8 mouse cellular contexts compared by ENCODE assay signal in the genomic region with DNA sequence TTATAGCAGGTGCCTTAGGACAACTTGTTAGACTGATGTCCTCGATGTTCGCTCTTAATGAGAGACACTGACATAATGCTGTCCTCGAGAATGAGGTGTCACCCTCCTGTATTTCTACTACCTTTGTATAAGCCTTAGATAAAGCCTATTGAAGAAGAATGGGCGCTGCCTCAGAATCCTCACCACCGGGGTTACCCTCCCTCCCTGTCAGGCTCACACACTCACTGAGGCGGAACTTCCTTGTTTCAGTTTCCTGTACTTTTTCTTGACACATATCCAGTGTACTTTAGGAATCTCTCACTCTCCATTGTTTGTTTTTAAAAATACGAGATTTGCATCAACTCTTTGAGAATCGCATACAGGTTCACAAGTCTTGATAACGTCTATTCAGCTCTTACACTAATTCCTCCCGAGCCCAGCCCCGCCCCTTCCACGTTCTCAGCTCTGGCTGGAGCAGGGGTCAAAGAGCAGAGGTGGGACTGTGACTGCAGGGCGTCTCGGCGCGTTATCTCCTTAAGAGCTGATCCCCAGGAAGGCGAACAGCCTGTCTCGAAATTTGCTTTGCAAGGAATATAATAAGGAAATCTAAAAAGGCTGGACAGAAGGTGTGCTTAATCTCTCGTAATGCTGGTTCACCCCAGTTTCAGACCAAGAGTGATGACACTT. TPM values are rescaled to one million over a fixed set of nuclear protein-coding genes. Genes with fewer than 3 reads are reported as not detected.
DNase-seq lines count a peak whose midpoint lies in the region; ATAC-seq and TF ChIP-seq lines count a peak whose summit lies in the region.

No protein-coding gene starts in this region.

- peak overlapping the region; percentile 51 for H3K4me2 ChIP-seq in midbrain, embryonic 12.5 days (replicated peaks)

- peak overlapping the region; percentile 74 to 79 for H3K4me3 ChIP-seq in MEL (ENCODE audit: control insufficient read depth in 1 of 2, insufficient read depth in 1 of 2, low read depth in 2 of 2, low read length in 2 of 2)
- H3K4me3 ChIP-seq in limb, embryonic 10.5 days, result peak overlapping the region; percentile 44
- peak overlapping the region; percentile 30 for H3K4me3 ChIP-seq in midbrain, embryonic 12.5 days

- TF ChIP-seq POLR2A in MEL (IDR thresholded peaks at IDR 0.05; ENCODE audit: control insufficient read depth in 1 of 2, insufficient read depth in 1 of 2, low read depth in 1 of 2, low read length in 2 of 2, poor library complexity in 1 of 2), result no peak

- peaks cover 2 to 3% of the 10 kb centered on the region in 2 experiments for H3K27me3 ChIP-seq in MEL (ENCODE audit: control insufficient read depth in 1 of 2, insufficient read depth in 2 of 2, low read length in 2 of 2)
- H3K27me3 ChIP-seq in limb, embryonic 10.5 days (ENCODE audit: low read depth, poor library complexity, severe bottlenecking), result no peaks in the 10 kb centered on the region
- H3K27me3 ChIP-seq in midbrain, embryonic 12.5 days, result no peaks in the 10 kb centered on the region

- TF ChIP-seq CTCF in MEL (IDR thresholded peaks at IDR 0.05 in 2 of 3, conservative IDR thresholded peaks at IDR 0.05 in 1 of 3; ENCODE audit: control insufficient read depth in 1 of 3, insufficient read depth in 1 of 3, low read depth in 2 of 3, low read length in 3 of 3, poor library complexity in 1 of 3, severe bottlenecking in 1 of 3), result no peak

- H3K9ac ChIP-seq in MEL (ENCODE audit: control insufficient read depth, low read depth, low read length, poor library complexity, severe bottlenecking), result peak overlapping the region; percentile 55
- 0 out of 2 replicates have a peak overlapping the region, but pooled peaks have one; percentile 24 for H3K9ac ChIP-seq in midbrain, embryonic 12.5 days (replicated peaks)

- H3K27ac ChIP-seq in MEL (ENCODE audit: control insufficient read depth, low read depth, low read length), result no peak overlapping the region
- no peak overlapping the region for H3K27ac ChIP-seq in limb, embryonic 10.5 days
- H3K27ac ChIP-seq in midbrain, embryonic 12.5 days (replicated peaks), result no peak overlapping the region

- TF ChIP-seq RAD21 in MEL (IDR thresholded peaks at IDR 0.05; ENCODE audit: low read depth, low read length), result no peak

- 20% methylated on average over 19 of the region's 19 CpGs for WGBS in limb, embryonic 10.5 days
- WGBS in midbrain, embryonic 12.5 days, result 9% methylated on average over 19 of the region's 19 CpGs

- no peaks in the 10 kb centered on the region for H3K79me2 ChIP-seq in MEL (ENCODE audit: control insufficient read depth, insufficient read depth, low read length, poor library complexity)

- no peaks in the 10 kb centered on the region for H3K9me3 ChIP-seq in MEL (replicated peaks; ENCODE audit: insufficient read depth, low read length)
- no peaks in the 10 kb centered on the region for H3K9me3 ChIP-seq in limb, embryonic 10.5 days (replicated peaks)
- H3K9me3 ChIP-seq in midbrain, embryonic 12.5 days, result no peaks in the 10 kb centered on the region

- peak; percentile 68 to 81; a peak in 3 of 4 replicates for ATAC-seq in hematopoietic stem cell, adult 5-6 weeks (replicated peaks in 1 of 2; ENCODE audit: insufficient read depth in 1 of 2, low FRiP score in 2 of 2, low TSS enrichment in 1 of 2, low read depth in 1 of 2, poor library complexity in 2 of 2, severe bottlenecking in 2 of 2)
- ATAC-seq in midbrain, embryonic 12.5 days (ENCODE audit: low FRiP score, low read depth), result no peak

- no peak for TF ChIP-seq EP300 in MEL (IDR thresholded peaks at IDR 0.05; ENCODE audit: low read depth in 1 of 2, low read length in 2 of 2)

- DNase-seq in MEL (ENCODE audit: low read depth, low spot score), result peak; percentile 68
- peak; percentile 22 for DNase-seq in c-Kit-positive CD71-positive TER-119-negative erythroid progenitor cells, embryonic 14.5 days (ENCODE audit: low read depth)
- DNase-seq in limb, embryonic 10.5 days (ENCODE audit: low spot score), result no peak
- peak; percentile 47 to 49 for DNase-seq in thymus, postnatal 36 days
- no peak for DNase-seq in urinary bladder, postnatal 10 days (ENCODE audit: low spot score)
- no peak for DNase-seq in frontal cortex, adult 2 months (ENCODE audit: extremely low spot score in 1 of 2, low spot score in 1 of 2)

- 0 out of 4 replicates have a peak, but pooled peaks cover 0 to 2% of the 10 kb centered on the region in 2 experiments for H3K36me3 ChIP-seq in MEL (ENCODE audit: control insufficient read depth in 1 of 2, insufficient read depth in 2 of 2, low read length in 2 of 2)
- no peaks in the 10 kb centered on the region for H3K36me3 ChIP-seq in limb, embryonic 10.5 days
- H3K36me3 ChIP-seq in midbrain, embryonic 12.5 days, result no peaks in the 10 kb centered on the region

- peaks cover 0 to 10% of the 10 kb centered on the region in 2 experiments; a peak in 2 of 4 replicates for H3K4me1 ChIP-seq in MEL (ENCODE audit: control insufficient read depth in 1 of 2, insufficient read depth in 2 of 2, low read length in 2 of 2)
- peaks cover 8% of the 10 kb centered on the region; the same call in 1 of the 2 replicates for H3K4me1 ChIP-seq in limb, embryonic 10.5 days
- peaks cover 7% of the 10 kb centered on the region for H3K4me1 ChIP-seq in midbrain, embryonic 12.5 days

TF ChIP-seq in MEL, 35 proteins besides CTCF, POLR2A, EP300 and RAD21:
- TF ChIP-seq TCF12 (IDR thresholded peaks at IDR 0.05; ENCODE audit: low read depth, low read length) (no peak), ELF1 (IDR thresholded peaks at IDR 0.05; ENCODE audit: low read depth, low read length) (peak; percentile 58; the same call in 1 of the 2 replicates), RCOR1 (IDR thresholded peaks at IDR 0.05; ENCODE audit: low read depth, low read length) (no peak), HCFC1 (IDR thresholded peaks at IDR 0.05; ENCODE audit: low read depth, low read length) (peak; percentile 40; the same call in 1 of the 2 replicates), SIN3A (IDR thresholded peaks at IDR 0.05; ENCODE audit: low read length) (peak; percentile 33; the same call in 1 of the 2 replicates), ZC3H11A (IDR thresholded peaks at IDR 0.05; ENCODE audit: low read depth, low read length) (no peak), MAFK (IDR thresholded peaks at IDR 0.05; ENCODE audit: borderline replicate concordance, low read depth, low read length) (no peak), TBP (IDR thresholded peaks at IDR 0.05; ENCODE audit: low read depth, low read length) (no peak)

RNA-seq across cellular contexts. Expression of gene Aldoart2, which starts 4.9 kb away (rescaled TPM):
- not detected in 2 replicates for total RNA-seq in MEL (2012; rRNA removed)
- under 1 TPM in 1 of 2 experiments, not detected in 1; 0.26 TPM for polyA plus RNA-seq in MEL (2012; ENCODE audit: insufficient read depth in 1 of 2, insufficient read length in 2 of 2, low read depth in 1 of 2, low replicate concordance in 2 of 2, missing spikeins in 1 of 2)
- not detected in 2 replicates for total RNA-seq in hematopoietic stem cell, adult 5-6 weeks (2017)
- polyA plus RNA-seq in limb, embryonic 10.5 days (2016; fragmentation: Nextera tagmentation; extraction: Ambion mirVana), result not detected in 2 replicates
- polyA plus RNA-seq in midbrain, embryonic 12.5 days (2016; fragmentation: Nextera tagmentation; extraction: Ambion mirVana), result not detected in 2 replicates
- polyA plus RNA-seq in frontal cortex, adult 2 months (2012; rRNA removed), result not detected in 2 replicates

RNA-seq across cellular contexts. Expression of gene Insm2, which starts 39.1 kb away (rescaled TPM):
- total RNA-seq in MEL (2012; rRNA removed), result not detected in 2 replicates
- not detected for polyA plus RNA-seq in MEL (2012; ENCODE audit: insufficient read depth in 1 of 2, insufficient read length in 2 of 2, low read depth in 1 of 2, low replicate concordance in 2 of 2, missing spikeins in 1 of 2)
- total RNA-seq in hematopoietic stem cell, adult 5-6 weeks (2017), result not detected in 2 replicates
- 0.05 TPM in 1 of 2 replicates, not detected in the other for polyA plus RNA-seq in limb, embryonic 10.5 days (2016; fragmentation: Nextera tagmentation; extraction: Ambion mirVana)
- 0.34 and 1.2 TPM in 2 replicates for polyA plus RNA-seq in midbrain, embryonic 12.5 days (2016; fragmentation: Nextera tagmentation; extraction: Ambion mirVana)
- 0.20 and 0.21 TPM in 2 replicates for polyA plus RNA-seq in frontal cortex, adult 2 months (2012; rRNA removed)

Comparison
In these comparisons a context has a peak if more than half of its experiments do, and no peak if none do; other contexts are left out.
1. DNase-seq: peak in MEL (single experiment), c-Kit-positive CD71-positive TER-119-negative erythroid progenitor cells, embryonic 14.5 days (single experiment) and thymus, postnatal 36 days (2 of 2); none in limb, embryonic 10.5 days (single experiment), urinary bladder, postnatal 10 days (single experiment) and frontal cortex, adult 2 months (0 of 2).
2. Peak in every context shown above with its lines, with median percentiles within 50 percentile points of each other: H3K4me3 ChIP-seq.